Mouse (Mus musculus) liver, adult 2 months (tissue): ENCODE measurements at regions not wholly inside any gene's neighbourhood (a gene's known extent, or its start where the extent isn't known, plus 50 kb on each side); places are given as distances from the start of the nearest gene placed in this dataset.

ENCODE experiments used
- DNase-seq: peaks from one replicate; pipeline ENCODE4 v3.0.0-alpha.2; 2011; ENCODE audit warnings: low read depth, low spot score; ENCODE audit errors: extremely low read depth
- H3K27ac ChIP-seq: fragments of 200-500 bp; replicated peaks from 2 replicates; pipeline ENCODE4 v1.5.1; 2012; ENCODE audit warnings: low read depth, mild to moderate bottlenecking, control low read depth, inconsistent platforms, low read length; ENCODE audit not compliant: insufficient read depth
- H3K27me3 ChIP-seq: fragments of 200-500 bp; 2 replicates; pipeline ENCODE4 v1.6.1; 2012; ENCODE audit warnings: mild to moderate bottlenecking, moderate library complexity, low read length, inconsistent platforms; ENCODE audit not compliant: control insufficient read depth, insufficient read depth
- H3K36me3 ChIP-seq: fragments of 200-500 bp; 2 replicates; pipeline ENCODE4 v1.6.1; 2012; ENCODE audit warnings: low read length, inconsistent platforms; ENCODE audit not compliant: control insufficient read depth, insufficient read depth
- H3K4me1 ChIP-seq: fragments of 200-500 bp; 2 replicates; pipeline ENCODE4 v1.6.1; 2011; ENCODE audit warnings: low read length; ENCODE audit not compliant: control insufficient read depth, insufficient read depth
- H3K4me3 ChIP-seq: fragments of 200-500 bp; 2 replicates; pipeline ENCODE4 v1.5.1; 2011; ENCODE audit warnings: low read depth, mild to moderate bottlenecking, control low read depth, low read length, moderate library complexity; ENCODE audit not compliant: insufficient read depth
- H3K79me2 ChIP-seq: fragments of 200-500 bp; 2 replicates; pipeline ENCODE4 v1.6.1; 2012; ENCODE audit warnings: inconsistent platforms, mild to moderate bottlenecking, low read length, moderate library complexity; ENCODE audit not compliant: control insufficient read depth, insufficient read depth
- H3K9ac ChIP-seq: fragments of 200-500 bp; 2 replicates; pipeline ENCODE4 v1.6.1; 2012; ENCODE audit warnings: low read depth, mild to moderate bottlenecking, control low read depth, inconsistent platforms, low read length
- CTCF ChIP-seq: fragments of 200-500 bp; IDR thresholded peaks from 2 replicates; pipeline ENCODE4 v1.5.1; 2011; ENCODE audit warnings: low read depth, low read length, control low read depth
- POLR2A ChIP-seq: fragments of 200-500 bp; IDR thresholded peaks from 2 replicates; pipeline ENCODE4 v1.6.1; 2011; ENCODE audit warnings: low read length, control low read depth; ENCODE audit not compliant: insufficient read depth; ENCODE audit errors: extremely low read depth
- WGBS: fragments of 180-500 bp; shearing (Covaris S2); methylation state at CpG from one replicate; pipeline ENCODE4 v1.1.7; 2018; 5-methylcytosine and 5-hydroxymethylcytosine counted together

GRCm38 (mm10) chr6:36058206-36058605 lies 329.7 kb upstream of the Chrm2 start:
- Histone ChIP-seq H3K9ac (no peak overlapping the region), H3K79me2 (no peaks in the 10 kb centered on the region), H3K27ac (no peak overlapping the region), H3K36me3 (no peaks in the 10 kb centered on the region), H3K4me3 (no peak overlapping the region), H3K4me1 (no peaks in the 10 kb centered on the region), H3K27me3 (no peaks in the 10 kb centered on the region)
- TF ChIP-seq POLR2A (no peak), CTCF (no peak)
- DNase-seq, result no peak

GRCm38 (mm10) chr6:36060411-36060810 lies 327.5 kb upstream of the Chrm2 start:
- Histone ChIP-seq H3K4me1 (no peaks in the 10 kb centered on the region), H3K79me2 (no peaks in the 10 kb centered on the region), H3K36me3 (no peaks in the 10 kb centered on the region), H3K27me3 (no peaks in the 10 kb centered on the region), H3K9ac (no peak overlapping the region), H3K4me3 (no peak overlapping the region), H3K27ac (no peak overlapping the region)
- TF ChIP-seq POLR2A, result no peak
- TF ChIP-seq CTCF, result no peak
- 65% methylated on average over 1 of the region's 1 CpGs for WGBS
- no peak for DNase-seq

- H3K27me3 ChIP-seq, result no peaks in the 10 kb centered on the region
- no peaks in the 10 kb centered on the region for H3K79me2 ChIP-seq
- TF ChIP-seq CTCF, result no peak
- TF ChIP-seq POLR2A, result no peak
- no peaks in the 10 kb centered on the region for H3K4me1 ChIP-seq
- 73% methylated on average over 1 of the region's 1 CpGs for WGBS
- H3K27ac ChIP-seq, result no peak overlapping the region
- DNase-seq, result no peak
- no peak overlapping the region for H3K4me3 ChIP-seq
- no peak overlapping the region for H3K9ac ChIP-seq
- no peaks in the 10 kb centered on the region for H3K36me3 ChIP-seq
Observed at GRCm38 (mm10) chr6:36064919-36065318, 323.0 kb upstream of the Chrm2 start.

- no peaks in the 10 kb centered on the region for H3K79me2 ChIP-seq
- no peaks in the 10 kb centered on the region for H3K4me1 ChIP-seq
- no peaks in the 10 kb centered on the region for H3K36me3 ChIP-seq
- no peak overlapping the region for H3K4me3 ChIP-seq
- H3K9ac ChIP-seq, result no peak overlapping the region
- H3K27ac ChIP-seq, result no peak overlapping the region
- WGBS, result 76% methylated on average over 2 of the region's 2 CpGs
- no peak for DNase-seq
- H3K27me3 ChIP-seq, result no peaks in the 10 kb centered on the region
- no peak for TF ChIP-seq CTCF
- no peak for TF ChIP-seq POLR2A
Observed at GRCm38 (mm10) chr6:36068690-36069089, 319.2 kb upstream of the Chrm2 start.

GRCm38 (mm10) chr6:36079559-36079958 lies 308.3 kb upstream of the Chrm2 start:
- Histone ChIP-seq H3K27ac (no peak overlapping the region), H3K9ac (no peak overlapping the region), H3K27me3 (no peaks in the 10 kb centered on the region), H3K36me3 (no peaks in the 10 kb centered on the region), H3K4me1 (no peaks in the 10 kb centered on the region), H3K79me2 (no peaks in the 10 kb centered on the region), H3K4me3 (no peak overlapping the region)
- no peak for DNase-seq
- TF ChIP-seq POLR2A (no peak), CTCF (no peak)
- WGBS, result 82% methylated on average over 5 of the region's 5 CpGs

GRCm38 (mm10) chr6:36093584-36093983 lies 294.3 kb upstream of the Chrm2 start:
- Histone ChIP-seq H3K4me1 (no peaks in the 10 kb centered on the region), H3K9ac (no peak overlapping the region), H3K79me2 (no peaks in the 10 kb centered on the region), H3K27me3 (no peaks in the 10 kb centered on the region), H3K4me3 (no peak overlapping the region), H3K27ac (no peak overlapping the region), H3K36me3 (no peaks in the 10 kb centered on the region)
- TF ChIP-seq CTCF (no peak), POLR2A (no peak)
- WGBS, result 89% methylated on average over 2 of the region's 2 CpGs
- no peak for DNase-seq
